ENCODE assay signal across 8 mouse cellular contexts in the genomic region with DNA sequence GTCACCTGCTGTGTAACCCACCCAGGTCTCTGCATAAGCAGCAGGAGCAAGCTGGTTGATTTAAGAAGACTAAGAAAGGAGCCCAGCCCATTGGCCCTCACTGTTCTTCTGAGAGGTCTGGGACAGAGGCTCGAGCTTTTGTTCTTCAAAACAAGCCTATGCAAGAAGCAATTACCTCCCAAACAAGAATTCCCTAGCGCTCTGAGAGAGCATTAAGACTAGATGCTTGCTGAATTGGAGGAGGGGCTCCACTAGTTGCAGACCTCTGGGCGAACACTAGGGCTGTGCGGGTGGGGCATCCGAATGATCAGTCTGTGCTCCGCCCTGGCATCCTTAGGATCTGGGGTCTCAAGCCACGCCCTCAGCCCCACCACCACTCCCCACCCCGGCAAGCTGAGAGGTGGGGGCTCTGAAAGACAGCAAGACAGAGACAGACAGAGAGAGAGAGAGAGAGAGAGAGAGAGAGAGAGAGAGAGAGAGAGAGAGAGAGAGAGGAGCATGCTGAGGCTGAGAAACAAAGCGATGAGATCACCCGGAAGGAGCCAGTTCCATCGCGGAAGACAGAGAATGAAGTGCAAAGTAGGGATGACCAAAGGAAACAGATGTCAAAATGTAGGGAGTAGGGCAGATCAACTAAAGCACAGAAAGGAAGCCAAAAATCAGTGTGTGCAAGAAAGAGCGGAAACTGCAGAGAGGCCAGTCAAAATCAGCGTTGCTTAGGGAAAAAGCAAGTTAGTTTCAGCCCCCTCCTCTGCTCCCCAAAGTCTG. TPM values are rescaled to one million over a fixed set of nuclear protein-coding genes. Genes with fewer than 3 reads are reported as not detected.
DNase-seq lines count a peak whose midpoint lies in the region; ATAC-seq and TF ChIP-seq lines count a peak whose summit lies in the region.

No protein-coding gene starts in this region.

- no peak overlapping the region for H3K27ac ChIP-seq in left cerebral cortex, adult 2 months
- H3K27ac ChIP-seq in liver, embryonic 16.5 days (ENCODE audit: low read length): no peak overlapping the region
- no peak overlapping the region for H3K27ac ChIP-seq in small intestine, adult 2 months (ENCODE audit: insufficient read depth, low read depth, low read length)

- ATAC-seq in liver, embryonic 16.5 days (ENCODE audit: low read depth): peak; percentile 27; the same call in 1 of the 2 replicates

- WGBS in liver, embryonic 16.5 days (ENCODE audit: insufficient replicate concordance): 4% methylated on average over 14 of the region's 14 CpGs
- 9% methylated on average over 14 of the region's 14 CpGs for WGBS in small intestine, adult 2 months

- no peak overlapping the region for H3K9ac ChIP-seq in liver, embryonic 16.5 days (ENCODE audit: low read depth, low read length)

- no peaks in the 10 kb centered on the region for H3K36me3 ChIP-seq in liver, embryonic 16.5 days (ENCODE audit: control insufficient read depth, insufficient read depth)
- H3K36me3 ChIP-seq in small intestine, adult 2 months (ENCODE audit: control insufficient read depth, insufficient read depth, low read length): no peaks in the 10 kb centered on the region

- no peak for TF ChIP-seq POLR2A in small intestine, adult 2 months (IDR thresholded peaks at IDR 0.05; ENCODE audit: low read depth, low read length)

- intact Hi-C loops in left cerebral cortex, adult 2 months (cut with DNase I): no loop called here
- intact Hi-C loops in heart, postnatal 14 days (cut with DNase I): no loop called here

- H3K4me3 ChIP-seq in left cerebral cortex, adult 2 months: peak overlapping the region; percentile 16; the same call in 1 of the 2 replicates
- H3K4me3 ChIP-seq in liver, embryonic 16.5 days (ENCODE audit: low read depth, low read length): no peak overlapping the region
- H3K4me3 ChIP-seq in small intestine, adult 2 months (ENCODE audit: low read depth, low read length): peak overlapping the region; percentile 4; the same call in 1 of the 2 replicates

- no peak overlapping the region for H3K4me2 ChIP-seq in liver, embryonic 16.5 days (ENCODE audit: low read depth, low read length)

- DNase-seq in left cerebral cortex, adult 2 months (ENCODE audit: extremely low spot score in 1 of 2, low spot score in 2 of 2): no peak
- no peak for DNase-seq in left cerebral cortex, adult 18-20 months (ENCODE audit: low spot score in 2 of 2)
- peak; percentile 82 for DNase-seq in embryo, embryonic 9.5 days (ENCODE audit: extremely low spot score)
- DNase-seq in heart, postnatal 14 days: peak; percentile 6 to 32
- no peak for DNase-seq in urinary bladder, postnatal 25 days (ENCODE audit: low spot score)
- DNase-seq in left cerebral cortex, adult 8-10 months (ENCODE audit: low spot score in 2 of 2): no peak

- H3K27me3 ChIP-seq in liver, embryonic 16.5 days (ENCODE audit: control insufficient read depth, insufficient read depth, low read depth, low read length): no peaks in the 10 kb centered on the region
- no peaks in the 10 kb centered on the region; the same call in 1 of the 2 replicates for H3K27me3 ChIP-seq in small intestine, adult 2 months (ENCODE audit: control insufficient read depth, insufficient read depth, low read length)

- H3K9me3 ChIP-seq in liver, embryonic 16.5 days (replicated peaks; ENCODE audit: control insufficient read depth, low read length): no peaks in the 10 kb centered on the region

- no peaks in the 10 kb centered on the region for H3K4me1 ChIP-seq in liver, embryonic 16.5 days (ENCODE audit: control insufficient read depth, low read depth, low read length)
- no peaks in the 10 kb centered on the region for H3K4me1 ChIP-seq in small intestine, adult 2 months (ENCODE audit: control insufficient read depth, insufficient read depth, insufficient read length, low read length)

- TF ChIP-seq CTCF in left cerebral cortex, adult 2 months (IDR thresholded peaks at IDR 0.05): no peak; the same call in 1 of the 2 replicates
- no peak for TF ChIP-seq CTCF in small intestine, adult 2 months (IDR thresholded peaks at IDR 0.05; ENCODE audit: extremely low read depth, insufficient read length, insufficient replicate concordance, low read depth, low read length)

RNA-seq across cellular contexts. Expression of gene Gap43, which starts 34.3 kb away (rescaled TPM):
- total RNA-seq in left cerebral cortex, adult 2 months (2021): 100 to 1,000 TPM; 302 to 315 TPM
- 100 to 1,000 TPM; 311 to 334 TPM for total RNA-seq in left cerebral cortex, adult 18-20 months (2021)
- 1 to 10 TPM in 1 of 2 experiments, under 1 TPM in 1; 0.57 to 1.0 TPM for total RNA-seq in heart, postnatal 14 days (2021)
- polyA plus RNA-seq in liver, embryonic 16.5 days (2015; fragmentation: Nextera tagmentation; extraction: Ambion mirVana): 1.9 and 2.4 TPM in 2 replicates
- 0.37 and 0.65 TPM in 2 replicates for polyA plus RNA-seq in small intestine, adult 2 months (2012; rRNA removed)
- total RNA-seq in left cerebral cortex, adult 8-10 months (2022): 100 to 1,000 TPM; 291 to 337 (median 334) TPM

Comparison
In these comparisons a context has a peak if more than half of its experiments do, and no peak if none do; other contexts are left out.
1. DNase-seq: peak in embryo, embryonic 9.5 days (single experiment) and heart, postnatal 14 days (2 of 2); none in left cerebral cortex, adult 2 months (0 of 2), left cerebral cortex, adult 18-20 months (0 of 2), urinary bladder, postnatal 25 days (single experiment) and left cerebral cortex, adult 8-10 months (0 of 2).
2. RNA of gene Gap43, which starts 34.3 kb away (total RNA-seq): 291 to 337 TPM in left cerebral cortex, adult 8-10 months, 311 to 334 TPM in left cerebral cortex, adult 18-20 months and 302 to 315 TPM in left cerebral cortex, adult 2 months; 0.57 to 1.0 TPM in heart, postnatal 14 days; every median in the first group is over 100 times any median in the second.